Mouse (Mus musculus): ENCODE data around the gene Efcab11. TPM values are rescaled to one million over a fixed set of nuclear protein-coding genes. Genes with fewer than 3 reads are reported as not detected.

Gene Efcab11
- total RNA-seq, 2 experiments from 2014 or later, result 1.5 to 1.6 TPM

- DNase-seq, result no peak
- intact Hi-C loops (cut with DNase I), result no loop called here
Measured at GRCm38 (mm10) chr12:99764053-99764452, 120.2 kb downstream of the Efcab11 start.

- intact Hi-C loops (cut with DNase I), result no loop called here
- peak; percentile 15 to 37 for DNase-seq
Measured at GRCm38 (mm10) chr12:99757754-99758526, 126.3 kb downstream of the Efcab11 start.

- intact Hi-C loops (cut with DNase I), result no loop called here
- no peak for DNase-seq
Measured at GRCm38 (mm10) chr12:99756914-99757687, 127.1 kb downstream of the Efcab11 start.

GRCm38 (mm10) chr12:99756213-99756612 lies 128.0 kb downstream of the Efcab11 start:
- intact Hi-C loops (cut with DNase I), result no loop called here
- no peak for DNase-seq

GRCm38 (mm10) chr12:99752986-99753385 lies 131.3 kb downstream of the Efcab11 start:
- DNase-seq, result no peak
- intact Hi-C loops (cut with DNase I), result no loop called here

GRCm38 (mm10) chr12:99749391-99749790 lies 134.8 kb downstream of the Efcab11 start:
- intact Hi-C loops (cut with DNase I), result no loop called here
- DNase-seq, result no peak

GRCm38 (mm10) chr12:99741631-99742030 lies 142.6 kb downstream of the Efcab11 start:
- intact Hi-C loops (cut with DNase I), result no loop called here
- DNase-seq, result peak in 1 of 2 experiments; percentile 19

- intact Hi-C loops (cut with DNase I), result no loop called here
- no peak for DNase-seq
Measured at GRCm38 (mm10) chr12:99739211-99739610, 145.0 kb downstream of the Efcab11 start.

- DNase-seq, result no peak
- intact Hi-C loops (cut with DNase I), result no loop called here
Measured at GRCm38 (mm10) chr12:99738256-99738655, 146.0 kb downstream of the Efcab11 start.

GRCm38 (mm10) chr12:99736971-99737370 lies 147.3 kb downstream of the Efcab11 start:
- intact Hi-C loops (cut with DNase I), result no loop called here
- DNase-seq, result no peak

GRCm38 (mm10) chr12:99735172-99735571 lies 149.1 kb downstream of the Efcab11 start:
- no peak for DNase-seq
- intact Hi-C loops (cut with DNase I), result no loop called here

- DNase-seq, result no peak
- intact Hi-C loops (cut with DNase I), result no loop called here
Measured at GRCm38 (mm10) chr12:99724206-99724605, 160.0 kb downstream of the Efcab11 start.

GRCm38 (mm10) chr12:99723791-99724190 lies 160.4 kb downstream of the Efcab11 start:
- DNase-seq, result no peak
- intact Hi-C loops (cut with DNase I), result no loop called here

- intact Hi-C loops (cut with DNase I), result no loop called here
- DNase-seq, result peak; percentile 26 to 28
Measured at GRCm38 (mm10) chr12:99721318-99721717, 162.9 kb downstream of the Efcab11 start.

GRCm38 (mm10) chr12:99719777-99720176 lies 164.5 kb downstream of the Efcab11 start:
- intact Hi-C loops (cut with DNase I), result no loop called here

GRCm38 (mm10) chr12:99718161-99718560 lies 166.1 kb downstream of the Efcab11 start:
- intact Hi-C loops (cut with DNase I), result no loop called here
- no peak for DNase-seq

More at GRCm38 (mm10) chr12:99719777-99720176, 164.5 kb downstream of the Efcab11 start:
- DNase-seq, result no peak

- DNase-seq, result peak; percentile 86 to 89
- intact Hi-C loops (cut with DNase I), result no loop called here
Measured at GRCm38 (mm10) chr12:99716038-99716610, 168.1 kb downstream of the Efcab11 start.

GRCm38 (mm10) chr12:99715129-99716037 lies 168.9 kb downstream of the Efcab11 start:
- peak; percentile 32 to 51 for DNase-seq
- intact Hi-C loops (cut with DNase I), result no loop called here

GRCm38 (mm10) chr12:99712214-99712613 lies 172.0 kb downstream of the Efcab11 start:
- intact Hi-C loops (cut with DNase I), result loop anchor here (5.0 kb wide), 1 partner anchor 100 kb away; no protein-coding TSS in a partner anchor
- no peak for DNase-seq

- no peak for DNase-seq
- intact Hi-C loops (cut with DNase I), result no loop called here
Measured at GRCm38 (mm10) chr12:99702248-99702647, 182.0 kb downstream of the Efcab11 start.

Data from heart, postnatal 10 days (tissue).